Mouse (Mus musculus) midbrain, embryonic 16.5 days (tissue): ENCODE data around the gene Kremen2. TPM values are rescaled to one million over a fixed set of nuclear protein-coding genes. Genes with fewer than 3 reads are reported as not detected.
A peak's percentile ranks its signal among the peaks of the same experiment; 100 is the strongest.

Source experiments
- ATAC-seq: fragments of 200-750 bp; cut with Nextera tagmentation; 2 replicates; pipeline ENCODE4 v1.8.0; 2017; ENCODE audit warnings: moderate TSS enrichment
- H3K27ac ChIP-seq: fragments of 300-500 bp; sonication (generic); 2 replicates; pipeline ENCODE4 v1.5.1; 2014; ENCODE audit warnings: mild to moderate bottlenecking, low read length, mixed read lengths
- H3K27me3 ChIP-seq: fragments of 300-500 bp; sonication (generic); 2 replicates; pipeline ENCODE4 v1.6.1; 2014; ENCODE audit warnings: low read depth, low read length, mixed read lengths; ENCODE audit not compliant: control insufficient read depth, insufficient read depth
- H3K36me3 ChIP-seq: fragments of 300-500 bp; sonication (generic); 2 replicates; pipeline ENCODE4 v1.6.1; 2014; ENCODE audit warnings: mild to moderate bottlenecking, low read length, moderate library complexity, mixed read lengths; ENCODE audit not compliant: control insufficient read depth, insufficient read depth
- H3K4me1 ChIP-seq: fragments of 300-500 bp; sonication (generic); 2 replicates; pipeline ENCODE4 v1.6.1; 2014; ENCODE audit warnings: mild to moderate bottlenecking, low read length, mixed read lengths; ENCODE audit not compliant: control insufficient read depth, insufficient read depth
- H3K4me2 ChIP-seq: fragments of 300-500 bp; sonication (generic); 2 replicates; pipeline ENCODE4 v1.6.1; 2014; ENCODE audit warnings: mild to moderate bottlenecking, low read length, mixed read lengths
- H3K4me3 ChIP-seq: fragments of 300-500 bp; sonication (generic); 2 replicates; pipeline ENCODE4 v1.5.1; 2014; ENCODE audit warnings: low read depth, mild to moderate bottlenecking, low read length, moderate library complexity, mixed read lengths
- H3K9ac ChIP-seq: fragments of 300-500 bp; sonication (generic); 2 replicates; pipeline ENCODE4 v1.6.1; 2014; ENCODE audit warnings: low read depth, low read length, mixed read lengths
- H3K9me3 ChIP-seq: fragments of 300-500 bp; sonication (generic); replicated peaks from 2 replicates; pipeline ENCODE4 v1.6.1; 2014; ENCODE audit warnings: mild to moderate bottlenecking, low read length, mixed read lengths; ENCODE audit not compliant: control insufficient read depth, poor library complexity, severe bottlenecking
- WGBS: fragments of 180-500 bp; shearing (Covaris S2); extraction: QIAGEN DNeasy Blood & Tissue Kit; methylation state at CpG from one replicate; pipeline ENCODE4 v1.1.7; 2014; 5-methylcytosine and 5-hydroxymethylcytosine counted together
- polyA plus RNA-seq: library from polyadenylated mRNA; unstranded; fragments of >200 nt; fragmentation: Nextera tagmentation; extraction: Ambion mirVana; gene quantifications from 2 replicates; pipeline ENCODE4 v1.2.1, GENCODE M21; 2015

Gene Kremen2
- polyA plus RNA-seq, result 1.6 and 1.8 TPM in 2 replicates

- Histone ChIP-seq H3K4me1 (peaks cover 19% of the 10 kb centered on the region), H3K9ac (peak within 1 kb of the TSS; percentile 73), H3K36me3 (no peaks in the 10 kb centered on the region), H3K4me2 (peak within 1 kb of the TSS; percentile 92), H3K4me3 (peak within 1 kb of the TSS; percentile 50), H3K27me3 (peaks cover 45% of the 10 kb centered on the region), H3K27ac (no peak within 1 kb of the TSS), H3K9me3 (no peaks in the 10 kb centered on the region)
- WGBS, result under 1% methylated on average over 38 of the region's 45 CpGs
- ATAC-seq, result peak; percentile 12; the same call in 1 of the 2 replicates
Measured at GRCm38 (mm10) chr17:23745301-23746251, at the start of gene Kremen2. Kremen2 (minus strand) TSS chr17:23745833.

GRCm38 (mm10) chr17:23795323-23795722 lies 49.7 kb upstream of the Kremen2 start:
- no peak overlapping the region for H3K9ac ChIP-seq
- no peak for ATAC-seq
- 95% methylated on average over 8 of the region's 8 CpGs for WGBS

DNA sequence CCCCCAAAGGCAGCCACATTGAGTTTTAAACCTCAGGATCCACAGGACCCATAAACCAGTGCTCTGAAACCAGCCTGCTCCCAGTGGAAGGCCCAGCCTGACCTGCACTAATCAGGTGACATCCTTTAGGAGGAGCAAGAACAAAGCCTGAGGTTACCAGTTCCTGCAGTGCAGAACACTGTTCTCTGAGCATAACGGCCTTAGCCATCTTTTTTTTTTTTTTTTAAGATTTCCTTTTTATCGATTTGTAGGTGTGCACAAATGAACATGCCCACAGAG lies 45.4 kb upstream of the Kremen2 start:
- H3K27me3 ChIP-seq, result no peaks in the 10 kb centered on the region
- peaks cover 23% of the 10 kb centered on the region for H3K4me1 ChIP-seq
- WGBS, result 38% methylated on average over 2 of the region's 2 CpGs
- H3K4me3 ChIP-seq, result peak overlapping the region; percentile 52
- H3K4me2 ChIP-seq, result peak overlapping the region; percentile 78
- peak overlapping the region; percentile 98 for H3K27ac ChIP-seq
- peak overlapping the region; percentile 94 for H3K9ac ChIP-seq
- no peaks in the 10 kb centered on the region for H3K9me3 ChIP-seq
- no peaks in the 10 kb centered on the region for H3K36me3 ChIP-seq
- ATAC-seq, result no peak

More at GRCm38 (mm10) chr17:23795323-23795722, 49.7 kb upstream of the Kremen2 start:
- Histone ChIP-seq H3K4me2 (no peak overlapping the region), H3K36me3 (no peaks in the 10 kb centered on the region), H3K27ac (no peak overlapping the region), H3K4me3 (no peak overlapping the region), H3K9me3 (no peaks in the 10 kb centered on the region), H3K4me1 (peaks cover 11% of the 10 kb centered on the region; the same call in 1 of the 2 replicates), H3K27me3 (no peaks in the 10 kb centered on the region)

DNA sequence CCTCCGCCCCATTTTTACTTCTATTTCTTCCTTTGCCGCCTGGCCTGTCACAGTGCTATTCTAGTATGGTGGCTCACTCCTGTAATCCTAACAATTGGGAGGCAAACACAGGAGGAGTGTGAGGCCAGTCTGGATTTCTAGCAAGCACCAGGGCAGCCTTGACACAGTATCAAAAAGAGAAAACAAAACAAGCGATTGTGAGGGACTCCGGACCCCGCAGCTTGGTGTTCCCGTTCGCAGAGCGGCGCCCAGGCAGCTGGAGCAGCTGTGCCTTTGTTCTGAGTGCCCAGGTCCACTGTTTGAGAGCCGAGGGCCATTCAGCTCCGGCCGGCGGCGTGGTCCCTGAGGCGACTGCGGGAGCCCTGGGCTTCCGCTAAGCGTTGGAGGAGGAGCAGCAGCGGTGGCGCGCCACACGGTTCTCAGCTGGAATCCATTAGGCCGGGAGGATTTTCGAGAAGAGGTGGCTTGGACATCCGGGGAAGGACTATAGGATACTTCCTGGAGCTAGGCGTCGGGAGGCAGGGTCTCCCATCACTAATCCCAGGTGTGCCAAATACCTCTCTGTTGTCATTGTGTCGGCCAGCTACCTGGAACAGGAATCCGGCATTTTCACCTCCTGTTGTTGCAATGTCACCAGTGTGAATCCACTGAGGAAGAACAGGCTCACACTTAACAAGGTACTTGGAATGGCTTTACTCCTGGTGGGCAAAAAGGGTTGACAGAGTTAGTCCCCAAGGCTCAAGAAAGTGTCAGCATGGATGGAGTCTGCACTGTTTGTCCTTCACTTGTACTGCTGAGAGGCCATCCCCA lies 44.8 kb upstream of the Kremen2 start, which contains the start of gene Srrm2:
Gene Srrm2 (plus strand): TSS at position 264 of the 810 bp plus-strand sequence.
- Histone ChIP-seq H3K36me3 (no peaks in the 10 kb centered on the region), H3K4me2 (peak within 1 kb of the TSS; percentile 78), H3K27me3 (no peaks in the 10 kb centered on the region), H3K27ac (peak within 1 kb of the TSS; percentile 98), H3K9me3 (no peaks in the 10 kb centered on the region), H3K4me1 (peaks cover 23% of the 10 kb centered on the region), H3K9ac (peak within 1 kb of the TSS; percentile 94), H3K4me3 (peak within 1 kb of the TSS; percentile 52)
- WGBS, result 2% methylated on average over 29 of the region's 29 CpGs
- ATAC-seq, result peak; percentile 5; the same call in 1 of the 2 replicates

- Histone ChIP-seq H3K27ac (peak overlapping the region; percentile 98), H3K36me3 (no peaks in the 10 kb centered on the region), H3K9me3 (no peaks in the 10 kb centered on the region), H3K27me3 (no peaks in the 10 kb centered on the region), H3K4me1 (peaks cover 29% of the 10 kb centered on the region), H3K4me3 (peak overlapping the region; percentile 52), H3K4me2 (peak overlapping the region; percentile 78), H3K9ac (peak overlapping the region; percentile 94)
- WGBS, result 6% methylated on average over 8 of the region's 8 CpGs
- ATAC-seq, result no peak
Measured at GRCm38 (mm10) chr17:23789749-23790268, 44.2 kb upstream of the Kremen2 start.

- Histone ChIP-seq H3K4me1 (peaks cover 29% of the 10 kb centered on the region), H3K27me3 (no peaks in the 10 kb centered on the region), H3K4me2 (no peak overlapping the region), H3K9me3 (no peaks in the 10 kb centered on the region), H3K27ac (no peak overlapping the region), H3K36me3 (no peaks in the 10 kb centered on the region), H3K4me3 (no peak overlapping the region), H3K9ac (no peak overlapping the region)
- ATAC-seq, result no peak
- 92% methylated on average over 4 of the region's 4 CpGs for WGBS
Measured at GRCm38 (mm10) chr17:23788973-23789372, 43.3 kb upstream of the Kremen2 start.

DNA sequence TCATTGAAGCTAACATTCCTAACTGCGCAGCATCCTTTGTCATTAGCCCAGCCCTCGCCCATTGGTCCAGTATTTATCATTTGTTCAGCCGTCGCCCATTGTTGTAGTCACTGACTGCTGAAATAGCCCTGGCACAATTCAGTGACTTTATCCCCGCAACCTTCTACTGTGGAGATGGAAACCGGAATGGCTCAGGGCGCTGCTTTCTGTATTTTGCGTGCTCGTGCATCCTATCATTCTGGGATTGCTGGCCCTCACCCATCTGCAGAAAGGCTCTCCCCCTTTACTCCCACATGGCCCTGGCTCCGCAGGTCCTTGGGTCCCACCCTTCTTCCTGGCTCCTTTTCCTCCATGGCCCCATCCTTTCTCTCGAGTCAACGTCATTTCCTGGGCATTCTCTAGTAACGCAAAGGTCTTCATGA lies 40.9 kb upstream of the Kremen2 start:
- Histone ChIP-seq H3K27ac (peak overlapping the region; percentile 97), H3K36me3 (no peaks in the 10 kb centered on the region), H3K9me3 (no peaks in the 10 kb centered on the region), H3K4me2 (peak overlapping the region; percentile 75), H3K9ac (peak overlapping the region; percentile 67), H3K4me3 (peak overlapping the region; percentile 76), H3K4me1 (peaks cover 25% of the 10 kb centered on the region), H3K27me3 (no peaks in the 10 kb centered on the region)
- WGBS, result 10% methylated on average over 13 of the region's 13 CpGs
- peak; percentile 67 for ATAC-seq

GRCm38 (mm10) chr17:23785561-23786471 lies 40.2 kb upstream of the Kremen2 start, which contains the start of gene Flywch2:
Flywch2 (minus strand) TSS chr17:23786081.
- 4% methylated on average over 37 of the region's 43 CpGs for whole genome bisulfite sequencing
- peak within 1 kb of the TSS; percentile 93 for H3K9ac ChIP-seq
- no peaks in the 10 kb centered on the region for H3K9me3 ChIP-seq
- H3K27me3 ChIP-seq, result no peaks in the 10 kb centered on the region
- peak within 1 kb of the TSS; percentile 97 for H3K27ac ChIP-seq
- peaks cover 19% of the 10 kb centered on the region for H3K4me1 ChIP-seq
- H3K4me2 ChIP-seq, result peak within 1 kb of the TSS; percentile 75
- ATAC-seq, result peak; percentile 93
- no peaks in the 10 kb centered on the region for H3K36me3 ChIP-seq
- peak within 1 kb of the TSS; percentile 76 for H3K4me3 ChIP-seq
